Mouse (Mus musculus) neural tube, embryonic 14.5 days (tissue): ENCODE results near the gene Slc2a13. TPM values are rescaled to one million over a fixed set of nuclear protein-coding genes. Genes with fewer than 3 reads are reported as not detected.

Experiments
- ATAC-seq: fragments of 200-750 bp; cut with Nextera tagmentation; 2 replicates; pipeline ENCODE4 v1.8.0; 2017; ENCODE audit warnings: low read depth, mild to moderate bottlenecking, moderate TSS enrichment, moderate library complexity
- H3K27ac ChIP-seq: fragments of 300-500 bp; sonication (generic); 2 replicates; pipeline ENCODE4 v1.5.1; 2014; ENCODE audit warnings: low read depth, mild to moderate bottlenecking, control low read depth, low read length, moderate library complexity, mixed read lengths
- H3K27me3 ChIP-seq: fragments of 300-500 bp; sonication (generic); 2 replicates; pipeline ENCODE4 v1.6.1; 2014; ENCODE audit warnings: low read length; ENCODE audit not compliant: control insufficient read depth, insufficient read depth
- H3K36me3 ChIP-seq: fragments of 300-500 bp; sonication (generic); 2 replicates; pipeline ENCODE4 v1.6.1; 2014; ENCODE audit warnings: low read length, mixed read lengths; ENCODE audit not compliant: control insufficient read depth, insufficient read depth
- H3K4me1 ChIP-seq: fragments of 300-500 bp; sonication (generic); 2 replicates; pipeline ENCODE4 v1.6.1; 2014; ENCODE audit warnings: low read length; ENCODE audit not compliant: control insufficient read depth, insufficient read depth
- H3K4me2 ChIP-seq: fragments of 300-500 bp; sonication (generic); 2 replicates; pipeline ENCODE4 v1.6.1; 2014; ENCODE audit warnings: mild to moderate bottlenecking, low read depth, low read length, control low read depth
- H3K4me3 ChIP-seq: fragments of 300-500 bp; sonication (generic); 2 replicates; pipeline ENCODE4 v1.5.1; 2014; ENCODE audit warnings: low read depth, low read length, control low read depth, mixed read lengths
- H3K9ac ChIP-seq: fragments of 300-500 bp; sonication (generic); replicated peaks from 2 replicates; pipeline ENCODE4 v1.6.1; 2014; ENCODE audit warnings: low read depth, mild to moderate bottlenecking, control low read depth, low read length, mixed read lengths
- H3K9me3 ChIP-seq: fragments of 300-500 bp; sonication (generic); 2 replicates; pipeline ENCODE4 v1.6.1; 2016; ENCODE audit warnings: low read length; ENCODE audit not compliant: control insufficient read depth
- WGBS: fragments of 180-500 bp; shearing (Covaris S2); extraction: QIAGEN DNeasy Blood & Tissue Kit; methylation state at CpG from one replicate; pipeline ENCODE4 v1.1.7; 2014; 5-methylcytosine and 5-hydroxymethylcytosine counted together
- polyA plus RNA-seq: library from polyadenylated mRNA; unstranded; fragments of >200 nt; fragmentation: Nextera tagmentation; extraction: Ambion mirVana; gene quantifications from 2 replicates; pipeline ENCODE4 v1.2.1, GENCODE M21; 2014

Slc2a13 gene
- polyA plus RNA-seq, 1 experiment from 2014 or later, result 8.8 TPM

DNA sequence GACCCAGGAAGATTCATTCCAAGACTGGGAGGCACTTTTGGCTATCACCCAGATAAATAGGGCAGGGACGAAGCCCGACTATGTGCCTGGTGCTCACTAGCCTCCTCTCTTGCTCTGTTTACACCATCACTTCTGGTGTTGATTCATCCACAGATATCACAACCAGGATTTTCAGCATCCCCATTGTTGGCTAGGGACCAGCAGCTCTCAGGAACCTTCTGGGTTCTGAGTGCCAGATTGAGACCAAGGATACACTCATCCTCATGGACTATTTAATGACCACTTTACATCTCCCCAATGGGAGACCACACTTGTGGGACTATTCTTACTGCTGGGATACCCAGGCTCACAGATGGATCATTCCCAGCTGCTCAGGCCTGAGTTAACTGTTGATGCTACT is 46.2 kb downstream of the Slc2a13 start:
- Histone ChIP-seq H3K9ac (no peak overlapping the region), H3K4me2 (no peak overlapping the region), H3K27ac (no peak overlapping the region), H3K9me3 (no peaks in the 10 kb centered on the region), H3K4me3 (no peak overlapping the region), H3K27me3 (no peaks in the 10 kb centered on the region), H3K4me1 (no peaks in the 10 kb centered on the region), H3K36me3 (no peaks in the 10 kb centered on the region)
- 92% methylated on average over 2 of the region's 2 CpGs for WGBS
- no peak for ATAC-seq

DNA sequence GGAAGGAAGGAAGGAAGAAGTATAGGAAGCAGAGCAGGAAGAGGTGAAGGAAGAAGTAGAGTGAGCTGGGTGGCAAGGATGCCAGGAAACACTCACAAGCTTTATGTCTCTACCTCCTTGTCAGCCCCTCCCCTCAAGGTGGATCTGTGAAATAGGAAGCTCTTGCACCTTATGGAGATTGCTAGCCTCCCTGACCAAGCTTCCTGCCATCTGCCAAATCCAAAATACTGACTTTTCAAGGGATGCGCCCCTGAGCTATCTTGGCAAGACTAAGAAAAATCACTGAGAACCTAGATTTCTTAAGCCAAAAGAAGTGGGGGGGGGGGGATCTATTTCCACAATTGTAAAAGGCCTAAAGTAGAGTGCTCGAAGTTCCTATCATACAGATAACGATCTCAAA is 46.9 kb downstream of the Slc2a13 start:
- Histone ChIP-seq H3K27ac (no peak overlapping the region), H3K27me3 (no peaks in the 10 kb centered on the region), H3K4me2 (no peak overlapping the region), H3K9ac (no peak overlapping the region), H3K4me3 (no peak overlapping the region), H3K4me1 (no peaks in the 10 kb centered on the region), H3K36me3 (no peaks in the 10 kb centered on the region), H3K9me3 (no peaks in the 10 kb centered on the region)
- no peak for ATAC-seq
- WGBS, result 93% methylated on average over 3 of the region's 3 CpGs

DNA sequence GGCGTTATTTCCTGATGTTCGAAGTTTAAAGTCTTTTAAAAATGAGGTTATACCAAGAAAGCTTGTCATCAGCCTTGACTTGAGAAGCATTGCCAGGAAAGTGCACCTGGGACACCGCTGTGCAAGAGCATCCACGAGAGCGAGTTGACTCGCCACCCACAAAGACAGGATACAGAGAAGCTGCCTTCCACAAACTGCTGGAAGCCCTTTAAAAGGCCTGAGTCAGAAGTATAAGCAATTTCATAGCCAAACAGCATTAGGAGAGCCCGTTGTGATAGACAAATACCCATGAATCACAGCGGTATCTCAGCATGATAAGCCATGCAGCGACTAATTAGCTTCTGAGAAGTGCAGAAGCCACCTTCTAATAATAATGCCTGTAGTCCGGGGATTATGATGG is 48.6 kb downstream of the Slc2a13 start:
- Histone ChIP-seq H3K9me3 (no peaks in the 10 kb centered on the region), H3K9ac (no peak overlapping the region), H3K36me3 (no peaks in the 10 kb centered on the region), H3K27me3 (no peaks in the 10 kb centered on the region), H3K27ac (no peak overlapping the region), H3K4me2 (no peak overlapping the region), H3K4me1 (no peaks in the 10 kb centered on the region), H3K4me3 (no peak overlapping the region)
- no peak for ATAC-seq
- 68% methylated on average over 10 of the region's 10 CpGs for WGBS

DNA sequence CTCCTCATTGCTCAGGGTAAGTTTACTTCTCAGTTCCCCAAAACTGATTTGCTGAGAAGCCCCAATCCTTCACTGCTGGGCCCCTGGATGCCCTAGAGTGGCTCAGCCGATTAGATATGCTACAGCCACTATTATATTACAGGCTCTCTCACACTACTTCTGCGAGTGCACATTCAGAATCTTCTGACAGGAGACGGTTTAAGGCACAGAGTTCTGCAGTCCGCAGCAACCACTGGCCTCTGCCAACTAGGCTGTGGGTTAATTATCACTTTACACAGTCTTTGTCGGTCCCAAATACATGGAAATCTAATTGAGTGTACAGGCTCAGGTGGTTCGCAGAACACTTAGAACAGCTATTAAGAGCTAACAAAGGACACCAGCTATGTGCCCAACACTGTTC is 69.8 kb downstream of the Slc2a13 start:
- no peak overlapping the region for H3K9ac ChIP-seq
- no peaks in the 10 kb centered on the region for H3K36me3 ChIP-seq
- no peak overlapping the region for H3K27ac ChIP-seq
- no peaks in the 10 kb centered on the region for H3K9me3 ChIP-seq
- H3K27me3 ChIP-seq, result no peaks in the 10 kb centered on the region
- no peak overlapping the region for H3K4me3 ChIP-seq
- no peak overlapping the region for H3K4me2 ChIP-seq
- ATAC-seq, result peak; percentile 31; the same call in 1 of the 2 replicates
- 48% methylated on average over 6 of the region's 6 CpGs for WGBS
- H3K4me1 ChIP-seq, result peaks cover 17% of the 10 kb centered on the region

DNA sequence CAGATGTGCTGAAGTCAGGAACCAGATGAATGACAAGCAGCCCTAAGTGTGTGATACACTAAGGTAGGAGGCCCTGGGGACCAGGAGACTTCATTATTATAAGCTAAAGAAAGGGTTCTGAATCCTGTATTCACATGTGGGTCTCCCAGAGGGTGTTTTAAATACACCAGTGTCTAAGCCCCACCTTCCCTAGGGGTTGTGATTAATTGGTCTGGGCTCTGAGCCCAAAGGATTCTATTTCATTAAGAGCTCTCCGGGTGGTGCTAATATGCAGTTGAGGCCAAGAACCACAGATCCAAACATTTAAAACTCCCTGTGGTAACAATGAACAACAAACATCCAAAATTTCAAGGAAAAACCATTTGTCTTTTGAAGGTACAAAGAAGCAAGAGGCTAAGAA is 70.4 kb downstream of the Slc2a13 start:
- no peak overlapping the region for H3K4me2 ChIP-seq
- peaks cover 17% of the 10 kb centered on the region for H3K4me1 ChIP-seq
- H3K4me3 ChIP-seq, result no peak overlapping the region
- WGBS, result 25% methylated on average over 1 of the region's 1 CpGs
- no peak overlapping the region for H3K9ac ChIP-seq
- H3K36me3 ChIP-seq, result no peaks in the 10 kb centered on the region
- H3K27ac ChIP-seq, result no peak overlapping the region
- H3K9me3 ChIP-seq, result no peaks in the 10 kb centered on the region
- no peaks in the 10 kb centered on the region for H3K27me3 ChIP-seq
- peak; percentile 77; the same call in 1 of the 2 replicates for ATAC-seq

DNA sequence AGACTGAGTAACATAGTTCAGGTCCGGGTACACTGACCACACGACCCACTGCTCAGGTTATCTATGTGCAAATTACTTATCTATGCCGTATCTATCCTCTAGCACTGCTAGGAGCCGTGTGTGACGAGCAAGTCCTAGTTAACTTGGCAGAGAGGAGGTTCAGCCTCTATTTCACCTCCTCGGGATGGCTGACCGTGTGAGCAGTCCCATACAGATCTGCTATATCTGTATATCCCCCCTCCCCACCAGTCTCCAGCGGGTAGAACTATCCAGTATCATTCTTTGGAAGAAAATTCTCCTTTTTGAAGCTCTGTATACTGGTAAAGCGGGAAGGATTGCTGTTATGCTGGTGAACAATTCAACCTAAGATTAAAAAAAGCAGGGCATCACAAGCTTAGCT is 70.8 kb downstream of the Slc2a13 start:
- H3K27me3 ChIP-seq, result no peaks in the 10 kb centered on the region
- no peak overlapping the region for H3K4me3 ChIP-seq
- no peak overlapping the region for H3K4me2 ChIP-seq
- WGBS, result 86% methylated on average over 9 of the region's 9 CpGs
- no peaks in the 10 kb centered on the region for H3K36me3 ChIP-seq
- peaks cover 17% of the 10 kb centered on the region for H3K4me1 ChIP-seq
- no peak overlapping the region for H3K27ac ChIP-seq
- ATAC-seq, result peak; percentile 34; the same call in 1 of the 2 replicates
- no peak overlapping the region for H3K9ac ChIP-seq
- no peaks in the 10 kb centered on the region for H3K9me3 ChIP-seq

DNA sequence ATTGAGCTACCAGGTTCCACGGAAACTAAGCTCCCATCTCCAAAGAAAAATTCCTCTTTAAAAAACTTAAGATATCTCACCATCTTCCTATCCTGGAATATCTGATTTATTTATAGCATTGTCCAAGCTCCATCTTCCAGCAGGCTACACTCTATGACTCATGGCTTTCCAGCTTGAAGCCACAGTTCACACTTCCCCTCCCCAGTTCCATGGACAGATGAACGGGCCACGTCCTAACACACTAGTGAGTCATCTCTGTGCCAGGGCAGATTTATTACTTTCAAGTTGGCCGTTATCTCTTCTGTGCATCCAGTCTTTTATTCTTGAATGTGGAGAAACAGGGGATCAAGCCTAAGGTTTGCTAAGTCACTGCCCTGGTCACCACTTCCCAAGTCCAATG is 78.0 kb downstream of the Slc2a13 start:
- no peak for ATAC-seq
- H3K4me1 ChIP-seq, result no peaks in the 10 kb centered on the region
- H3K4me3 ChIP-seq, result no peak overlapping the region
- no peaks in the 10 kb centered on the region for H3K27me3 ChIP-seq
- H3K9me3 ChIP-seq, result no peaks in the 10 kb centered on the region
- no peak overlapping the region for H3K9ac ChIP-seq
- H3K27ac ChIP-seq, result no peak overlapping the region
- no peaks in the 10 kb centered on the region for H3K36me3 ChIP-seq
- WGBS, result 81% methylated on average over 4 of the region's 4 CpGs
- H3K4me2 ChIP-seq, result no peak overlapping the region

DNA sequence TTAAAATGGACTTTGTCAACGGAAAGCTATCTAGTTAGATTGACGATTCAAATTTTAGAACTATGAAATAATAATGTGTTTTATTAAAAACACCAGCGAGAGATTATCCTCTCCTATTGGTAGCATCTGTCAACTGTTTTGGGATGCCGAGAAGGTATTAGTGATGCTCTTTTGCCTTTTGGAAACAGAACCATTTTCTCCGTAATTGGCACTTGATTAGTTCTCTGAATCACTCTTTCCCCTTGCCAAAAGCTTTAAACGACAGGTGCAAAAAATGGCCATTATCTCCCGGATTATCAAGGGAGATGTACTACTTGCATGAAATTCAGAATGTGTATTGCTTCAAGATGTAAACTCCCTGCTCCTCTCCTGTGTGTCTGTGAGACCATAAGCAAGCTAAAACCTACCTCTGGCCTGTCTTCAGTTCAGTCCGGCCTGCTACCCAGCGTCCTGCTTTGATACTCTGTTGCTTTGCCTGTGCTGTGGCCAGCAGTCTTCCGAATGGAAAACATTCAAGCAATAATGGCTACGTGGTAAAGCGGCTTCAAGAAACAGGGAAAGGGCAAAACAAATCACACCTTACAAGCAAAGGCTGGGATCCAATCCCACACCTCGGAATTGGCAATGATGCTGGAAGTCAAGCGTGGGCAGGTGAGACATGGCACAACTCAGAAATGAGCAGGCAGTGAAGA is 93.0 kb downstream of the Slc2a13 start:
- no peaks in the 10 kb centered on the region for H3K27me3 ChIP-seq
- no peak for ATAC-seq
- no peak overlapping the region for H3K27ac ChIP-seq
- WGBS, result 87% methylated on average over 14 of the region's 14 CpGs
- H3K9me3 ChIP-seq, result peaks cover 4% of the 10 kb centered on the region; the same call in 1 of the 2 replicates
- H3K4me3 ChIP-seq, result no peak overlapping the region
- H3K9ac ChIP-seq, result no peak overlapping the region
- H3K4me1 ChIP-seq, result no peaks in the 10 kb centered on the region
- no peaks in the 10 kb centered on the region for H3K36me3 ChIP-seq
- no peak overlapping the region for H3K4me2 ChIP-seq

DNA sequence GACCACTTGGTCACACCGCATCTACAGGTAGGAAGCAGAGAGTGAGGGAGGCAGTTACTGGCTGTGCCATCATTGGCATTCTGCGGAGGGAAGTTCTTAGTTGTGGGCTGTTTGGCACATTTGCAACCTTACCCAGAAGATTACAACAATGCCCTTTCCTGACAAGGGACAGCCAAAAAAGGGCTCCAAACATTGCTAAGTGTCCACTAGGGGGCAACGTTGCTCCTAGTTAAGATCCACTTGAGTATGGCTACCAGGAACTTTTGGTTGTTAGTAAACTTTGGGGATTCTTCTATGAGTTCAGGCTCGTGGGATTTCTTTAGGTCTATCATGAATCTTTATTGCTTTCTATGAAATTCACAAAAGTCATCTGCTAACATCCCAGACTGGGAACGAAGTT is 95.3 kb downstream of the Slc2a13 start:
- Histone ChIP-seq H3K4me2 (no peak overlapping the region), H3K4me1 (no peaks in the 10 kb centered on the region), H3K27ac (no peak overlapping the region), H3K27me3 (no peaks in the 10 kb centered on the region), H3K9ac (no peak overlapping the region), H3K4me3 (no peak overlapping the region), H3K9me3 (no peaks in the 10 kb centered on the region), H3K36me3 (no peaks in the 10 kb centered on the region)
- WGBS, result 35% methylated on average over 5 of the region's 5 CpGs
- ATAC-seq, result no peak
